Mouse (Mus musculus) lung, postnatal 0 days (tissue): ENCODE measurements around the gene Fam189a1. TPM values are rescaled to one million over a fixed set of nuclear protein-coding genes. Genes with fewer than 3 reads are reported as not detected.
A peak's percentile ranks its signal among the peaks of the same experiment; 100 is the strongest.

Experiments
- ATAC-seq: fragments of 200-750 bp; cut with Nextera tagmentation; 2 replicates; pipeline ENCODE4 v1.8.0; 2017; ENCODE audit warnings: moderate library complexity
- DNase-seq: peaks from one replicate; pipeline ENCODE4 v3.0.0-alpha.2; 2016; ENCODE audit warnings: low spot score
- H3K27ac ChIP-seq: fragments of 300-500 bp; sonication (generic); 2 replicates; pipeline ENCODE4 v1.5.1; 2014; ENCODE audit warnings: antibody characterized with exemption, mild to moderate bottlenecking, low read length, mixed read lengths
- H3K27me3 ChIP-seq: fragments of 300-500 bp; sonication (generic); replicated peaks from 2 replicates; pipeline ENCODE4 v1.6.1; 2014; ENCODE audit warnings: low read length, mixed read lengths; ENCODE audit not compliant: insufficient read depth
- H3K36me3 ChIP-seq: fragments of 300-500 bp; sonication (generic); 2 replicates; pipeline ENCODE4 v1.6.1; 2014; ENCODE audit warnings: low read length, mixed read lengths; ENCODE audit not compliant: insufficient read depth
- H3K4me1 ChIP-seq: fragments of 300-500 bp; sonication (generic); 2 replicates; pipeline ENCODE4 v1.6.1; 2014; ENCODE audit warnings: antibody characterized with exemption, low read depth, low read length, mixed read lengths; ENCODE audit not compliant: insufficient read depth
- H3K4me2 ChIP-seq: fragments of 300-500 bp; sonication (generic); replicated peaks from 2 replicates; pipeline ENCODE4 v1.6.1; 2014; ENCODE audit warnings: low read depth, mild to moderate bottlenecking, low read length, moderate library complexity, mixed read lengths
- H3K4me3 ChIP-seq: fragments of 300-500 bp; sonication (generic); 2 replicates; pipeline ENCODE4 v1.5.1; 2014; ENCODE audit warnings: low read depth, low read length
- H3K9ac ChIP-seq: fragments of 300-500 bp; sonication (generic); replicated peaks from 2 replicates; pipeline ENCODE4 v1.6.1; 2014; ENCODE audit warnings: low read depth, mild to moderate bottlenecking
- H3K9me3 ChIP-seq: fragments of 300-500 bp; sonication (generic); 2 replicates; pipeline ENCODE4 v1.6.1; 2016; ENCODE audit warnings: low read length, mixed read lengths
- CTCF ChIP-seq: IDR thresholded peaks from 2 replicates; pipeline ENCODE4 v1.5.1; 2016; ENCODE audit warnings: antibody characterized with exemption, mild to moderate bottlenecking
- EP300 ChIP-seq: IDR thresholded peaks from 2 replicates; pipeline ENCODE4 v1.6.1; 2016; ENCODE audit warnings: antibody characterized with exemption, mild to moderate bottlenecking, control low read depth
- whole genome bisulfite sequencing: fragments of 180-500 bp; shearing (Covaris S2); extraction: QIAGEN DNeasy Blood & Tissue Kit; methylation state at CpG from one replicate; pipeline ENCODE4 v1.1.7; 2014; 5-methylcytosine and 5-hydroxymethylcytosine counted together
- polyA plus RNA-seq: library from polyadenylated mRNA; unstranded; fragments of >200 nt; fragmentation: Nextera tagmentation; extraction: Ambion mirVana; gene quantifications from 2 replicates; pipeline ENCODE4 v1.2.1, GENCODE M21; 2015

Gene Fam189a1
- polyA plus RNA-seq, 1 experiment from 2014 or later: 0.07 TPM

- 82% methylated on average over 3 of the region's 3 CpGs for WGBS
- no peak for ATAC-seq
- H3K27me3 ChIP-seq: no peaks in the 10 kb centered on the region
Measured at GRCm38 (mm10) chr7:64765595-64765994, 390.8 kb downstream of the Fam189a1 start.

GRCm38 (mm10) chr7:64755141-64755540 lies 401.2 kb downstream of the Fam189a1 start:
- WGBS: 79% methylated on average over 7 of the region's 7 CpGs
- Histone ChIP-seq H3K27ac (no peak overlapping the region), H3K9me3 (no peaks in the 10 kb centered on the region), H3K9ac (no peak overlapping the region), H3K27me3 (no peaks in the 10 kb centered on the region), H3K36me3 (no peaks in the 10 kb centered on the region), H3K4me3 (no peak overlapping the region), H3K4me1 (no peaks in the 10 kb centered on the region), H3K4me2 (no peak overlapping the region)
- no peak for TF ChIP-seq CTCF
- TF ChIP-seq EP300: no peak
- DNase-seq (no peak), ATAC-seq (no peak)

More at GRCm38 (mm10) chr7:64765595-64765994, 390.8 kb downstream of the Fam189a1 start:
- Histone ChIP-seq H3K9ac (no peak overlapping the region), H3K36me3 (no peaks in the 10 kb centered on the region), H3K4me2 (no peak overlapping the region), H3K4me3 (no peak overlapping the region), H3K27ac (no peak overlapping the region), H3K4me1 (no peaks in the 10 kb centered on the region), H3K9me3 (no peaks in the 10 kb centered on the region)
- TF ChIP-seq EP300 (no peak), CTCF (no peak)
- DNase-seq: no peak

- Histone ChIP-seq H3K9ac (no peak overlapping the region), H3K4me3 (no peak overlapping the region), H3K27ac (no peak overlapping the region), H3K9me3 (no peaks in the 10 kb centered on the region), H3K36me3 (no peaks in the 10 kb centered on the region), H3K4me1 (no peaks in the 10 kb centered on the region), H3K27me3 (no peaks in the 10 kb centered on the region), H3K4me2 (no peak overlapping the region)
- no peak for DNase-seq
- WGBS: 54% methylated on average over 7 of the region's 7 CpGs
- TF ChIP-seq CTCF (no peak), EP300 (no peak)
- ATAC-seq: no peak
Measured at GRCm38 (mm10) chr7:64754161-64754560, 402.2 kb downstream of the Fam189a1 start.

- TF ChIP-seq CTCF (no peak), EP300 (no peak)
- ATAC-seq: no peak
- Histone ChIP-seq H3K9me3 (no peaks in the 10 kb centered on the region), H3K4me3 (no peak overlapping the region), H3K9ac (no peak overlapping the region), H3K4me2 (no peak overlapping the region), H3K36me3 (no peaks in the 10 kb centered on the region), H3K27ac (no peak overlapping the region), H3K4me1 (no peaks in the 10 kb centered on the region), H3K27me3 (no peaks in the 10 kb centered on the region)
- WGBS: 41% methylated on average over 6 of the region's 6 CpGs
- no peak for DNase-seq
Measured at GRCm38 (mm10) chr7:64753678-64754077, 402.7 kb downstream of the Fam189a1 start.

- Histone ChIP-seq H3K4me2 (no peak overlapping the region), H3K27me3 (no peaks in the 10 kb centered on the region), H3K27ac (no peak overlapping the region), H3K9me3 (no peaks in the 10 kb centered on the region), H3K4me1 (no peaks in the 10 kb centered on the region), H3K9ac (no peak overlapping the region), H3K36me3 (no peaks in the 10 kb centered on the region), H3K4me3 (no peak overlapping the region)
- ATAC-seq (no peak), DNase-seq (no peak)
- TF ChIP-seq EP300: no peak
- no peak for TF ChIP-seq CTCF
- WGBS: 89% methylated on average over 7 of the region's 7 CpGs
Measured at GRCm38 (mm10) chr7:64752133-64752532, 404.2 kb downstream of the Fam189a1 start.

- Histone ChIP-seq H3K9ac (no peak overlapping the region), H3K9me3 (no peaks in the 10 kb centered on the region), H3K27me3 (no peaks in the 10 kb centered on the region), H3K36me3 (no peaks in the 10 kb centered on the region), H3K27ac (no peak overlapping the region), H3K4me2 (no peak overlapping the region), H3K4me1 (no peaks in the 10 kb centered on the region), H3K4me3 (no peak overlapping the region)
- DNase-seq: peak; percentile 78
- TF ChIP-seq CTCF: peak; percentile 94
- TF ChIP-seq EP300: no peak
- 23% methylated on average over 5 of the region's 5 CpGs for WGBS
- ATAC-seq: peak; percentile 64
Measured at GRCm38 (mm10) chr7:64751465-64751864, 404.9 kb downstream of the Fam189a1 start.

GRCm38 (mm10) chr7:64743610-64744009 lies 412.8 kb downstream of the Fam189a1 start:
- H3K9me3 ChIP-seq: no peaks in the 10 kb centered on the region
- 80% methylated on average over 7 of the region's 7 CpGs for WGBS
- H3K4me2 ChIP-seq: no peak overlapping the region
- H3K9ac ChIP-seq: no peak overlapping the region
- DNase-seq: no peak
- TF ChIP-seq CTCF (no peak), EP300 (no peak)
- H3K27me3 ChIP-seq: no peaks in the 10 kb centered on the region
- H3K4me3 ChIP-seq: no peak overlapping the region
- no peaks in the 10 kb centered on the region for H3K36me3 ChIP-seq
- no peak for ATAC-seq
- no peaks in the 10 kb centered on the region for H3K4me1 ChIP-seq
- no peak overlapping the region for H3K27ac ChIP-seq
